Mouse (Mus musculus): ENCODE data around the gene Krt10. TPM values are rescaled to one million over a fixed set of nuclear protein-coding genes. Genes with fewer than 3 reads are reported as not detected.

Krt10 gene
- total and polyA plus RNA-seq, 3 experiments = not detected

DNA sequence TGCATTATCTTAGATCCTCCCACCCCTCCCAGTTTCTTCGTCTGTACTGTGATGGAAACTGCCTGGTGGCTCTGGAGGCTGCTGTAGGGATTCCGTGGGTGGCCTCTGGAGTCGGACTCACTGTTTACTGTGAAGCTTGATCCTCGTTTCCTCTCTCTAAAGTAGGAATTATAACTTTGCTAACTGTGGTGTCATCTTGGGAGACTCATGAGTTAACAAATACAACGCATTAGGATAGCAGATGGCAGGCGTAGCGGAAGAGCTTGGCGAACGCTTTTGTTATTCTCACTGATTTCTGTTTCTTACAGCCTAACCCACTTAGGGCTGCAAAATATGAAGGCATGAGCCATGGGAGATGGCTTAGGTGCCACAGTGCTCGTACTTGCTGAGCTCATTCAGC lies 3.3 kb upstream of the Krt10 start:
- H3K9ac ChIP-seq (ENCODE audit: control insufficient read depth, low read depth, low read length, poor library complexity, severe bottlenecking) = no peak overlapping the region
- H3K79me2 ChIP-seq (ENCODE audit: control insufficient read depth, insufficient read depth, low read length, poor library complexity) = no peaks in the 10 kb centered on the region; the same call in 1 of the 2 replicates
- DNase-seq (ENCODE audit: low read depth, low spot score) = no peak
- peaks cover 7 to 12% of the 10 kb centered on the region in 2 experiments for H3K27me3 ChIP-seq (ENCODE audit: control insufficient read depth in 1 of 2, insufficient read depth in 2 of 2, low read length in 2 of 2)
- no peaks in the 10 kb centered on the region for H3K9me3 ChIP-seq (replicated peaks; ENCODE audit: insufficient read depth, low read length)
- no peak overlapping the region for H3K4me3 ChIP-seq (ENCODE audit: control insufficient read depth in 1 of 2, insufficient read depth in 1 of 2, low read depth in 2 of 2, low read length in 2 of 2)
- no peak for TF ChIP-seq TAL1 (IDR thresholded peaks at IDR 0.05; ENCODE audit: low read length)
- TF ChIP-seq ZKSCAN1 (IDR thresholded peaks at IDR 0.05; ENCODE audit: low read depth, low read length) = no peak
- no peak for TF ChIP-seq RCOR1 (IDR thresholded peaks at IDR 0.05; ENCODE audit: low read depth, low read length)
- no peak for TF ChIP-seq POLR2AphosphoS2 (IDR thresholded peaks at IDR 0.05; ENCODE audit: low read length)
- TF ChIP-seq MXI1 (IDR thresholded peaks at IDR 0.05; ENCODE audit: low read depth, low read length) = no peak
- TF ChIP-seq HCFC1 (IDR thresholded peaks at IDR 0.05; ENCODE audit: low read depth, low read length) = no peak
- no peak for TF ChIP-seq UBTF (IDR thresholded peaks at IDR 0.05; ENCODE audit: borderline replicate concordance, insufficient read depth, low read depth, low read length)
- TF ChIP-seq CHD1 (IDR thresholded peaks at IDR 0.05; ENCODE audit: low read depth, low read length) = no peak
- no peak for TF ChIP-seq BHLHE40 (IDR thresholded peaks at IDR 0.05; ENCODE audit: borderline replicate concordance, low read depth, low read length)
- TF ChIP-seq MEF2A (IDR thresholded peaks at IDR 0.05; ENCODE audit: extremely low read depth, insufficient replicate concordance, low read depth, low read length, poor library complexity, severe bottlenecking) = no peak
- no peak for TF ChIP-seq POLR2AphosphoS5 (IDR thresholded peaks at IDR 0.05; ENCODE audit: borderline replicate concordance, low read depth, low read length)
- no peak for TF ChIP-seq GABPA (IDR thresholded peaks at IDR 0.05; ENCODE audit: low read depth, low read length)
- no peak for TF ChIP-seq ELF1 (IDR thresholded peaks at IDR 0.05; ENCODE audit: low read depth, low read length)
- TF ChIP-seq NELFE (IDR thresholded peaks at IDR 0.05; ENCODE audit: low read depth, low read length) = no peak
- TF ChIP-seq SMC3 (IDR thresholded peaks at IDR 0.05; ENCODE audit: low read depth, low read length) = no peak
- TF ChIP-seq POLR2A (IDR thresholded peaks at IDR 0.05; ENCODE audit: control insufficient read depth in 1 of 2, insufficient read depth in 1 of 2, low read depth in 1 of 2, low read length in 2 of 2, poor library complexity in 1 of 2) = no peak
- peaks cover 0 to 6% of the 10 kb centered on the region in 2 experiments; a peak in 3 of 4 replicates for H3K4me1 ChIP-seq (ENCODE audit: control insufficient read depth in 1 of 2, insufficient read depth in 2 of 2, low read length in 2 of 2)
- no peak overlapping the region for H3K27ac ChIP-seq (ENCODE audit: control insufficient read depth, low read depth, low read length)
- peaks cover 0 to 11% of the 10 kb centered on the region in 2 experiments; a peak in 2 of 4 replicates for H3K36me3 ChIP-seq (ENCODE audit: control insufficient read depth in 1 of 2, insufficient read depth in 2 of 2, low read length in 2 of 2)

DNA sequence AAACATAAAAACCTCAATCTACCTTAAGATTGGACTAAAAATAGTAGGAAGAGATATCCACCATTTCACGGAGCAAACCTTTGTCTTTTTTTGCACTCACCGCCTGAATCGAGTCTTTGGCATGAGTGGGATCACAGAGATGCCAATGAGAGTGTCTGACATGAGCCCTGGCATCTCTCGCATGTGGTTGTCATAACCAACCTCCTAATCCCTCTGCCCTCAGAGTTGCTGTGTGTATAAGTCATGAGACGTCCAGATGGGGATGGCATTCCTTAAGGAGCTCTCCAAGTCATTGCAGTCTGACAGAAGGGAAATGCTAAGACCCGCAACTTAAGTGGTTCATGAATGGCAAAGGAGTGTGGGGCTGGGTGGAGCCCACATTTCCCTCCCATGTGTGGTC lies 2.2 kb upstream of the Krt10 start:
- peaks cover 0 to 2% of the 10 kb centered on the region in 2 experiments; a peak in 2 of 4 replicates for H3K36me3 ChIP-seq (ENCODE audit: control insufficient read depth in 1 of 2, insufficient read depth in 2 of 2, low read length in 2 of 2)
- H3K9me3 ChIP-seq (replicated peaks; ENCODE audit: insufficient read depth, low read length) = no peaks in the 10 kb centered on the region
- no peaks in the 10 kb centered on the region for H3K79me2 ChIP-seq (ENCODE audit: control insufficient read depth, insufficient read depth, low read length, poor library complexity)
- H3K27ac ChIP-seq (ENCODE audit: control insufficient read depth, low read depth, low read length) = no peak overlapping the region
- H3K9ac ChIP-seq (ENCODE audit: control insufficient read depth, low read depth, low read length, poor library complexity, severe bottlenecking) = no peak overlapping the region
- H3K4me3 ChIP-seq (ENCODE audit: control insufficient read depth in 1 of 2, insufficient read depth in 1 of 2, low read depth in 2 of 2, low read length in 2 of 2) = no peak overlapping the region
- no peak for TF ChIP-seq HCFC1 (IDR thresholded peaks at IDR 0.05; ENCODE audit: low read depth, low read length)
- TF ChIP-seq RCOR1 (IDR thresholded peaks at IDR 0.05; ENCODE audit: low read depth, low read length) = no peak
- no peak for TF ChIP-seq NRF1 (IDR thresholded peaks at IDR 0.05; ENCODE audit: insufficient read depth, low read depth, low read length, poor library complexity, severe bottlenecking)
- TF ChIP-seq MYB (IDR thresholded peaks at IDR 0.05; ENCODE audit: low read depth, low read length) = no peak
- no peak for TF ChIP-seq POLR2AphosphoS2 (IDR thresholded peaks at IDR 0.05; ENCODE audit: low read length)
- no peak for TF ChIP-seq MXI1 (IDR thresholded peaks at IDR 0.05; ENCODE audit: low read depth, low read length)
- TF ChIP-seq TCF12 (IDR thresholded peaks at IDR 0.05; ENCODE audit: low read depth, low read length) = no peak
- TF ChIP-seq CHD2 (IDR thresholded peaks at IDR 0.05; ENCODE audit: low read length) = no peak
- no peak for DNase-seq (ENCODE audit: low read depth, low spot score)
- peaks cover 11 to 12% of the 10 kb centered on the region in 2 experiments for H3K27me3 ChIP-seq (ENCODE audit: control insufficient read depth in 1 of 2, insufficient read depth in 2 of 2, low read length in 2 of 2)
- no peaks in the 10 kb centered on the region for H3K4me1 ChIP-seq (ENCODE audit: control insufficient read depth in 1 of 2, insufficient read depth in 2 of 2, low read length in 2 of 2)

All from MEL (cell line).